Mouse (Mus musculus) midbrain, embryonic 11.5 days (tissue): Measurements from ENCODE around the gene Sec14l2. TPM values are rescaled to one million over a fixed set of nuclear protein-coding genes. Genes with fewer than 3 reads are reported as not detected.

ENCODE experiments used
- ATAC-seq: fragments of 200-750 bp; cut with Nextera tagmentation; 2 replicates; pipeline ENCODE4 v1.8.0; 2017; ENCODE audit warnings: moderate TSS enrichment, moderate library complexity; ENCODE audit not compliant: low FRiP score
- DNase-seq: peaks from one replicate; pipeline ENCODE4 v3.0.0; 2015; ENCODE audit warnings: low spot score; ENCODE audit errors: missing footprints
- H3K27ac ChIP-seq: fragments of 300-500 bp; sonication (generic); 2 replicates; pipeline ENCODE4 v1.5.1; 2014; ENCODE audit warnings: low read depth, low read length
- H3K27me3 ChIP-seq: fragments of 300-500 bp; sonication (generic); 2 replicates; pipeline ENCODE4 v1.6.1; 2014; ENCODE audit warnings: mild to moderate bottlenecking, low read length, moderate library complexity, mixed read lengths; ENCODE audit not compliant: control insufficient read depth, insufficient read depth
- H3K36me3 ChIP-seq: fragments of 300-500 bp; sonication (generic); 2 replicates; pipeline ENCODE4 v1.6.1; 2014; ENCODE audit warnings: mild to moderate bottlenecking, low read length, moderate library complexity, mixed read lengths; ENCODE audit not compliant: control insufficient read depth, insufficient read depth
- H3K4me1 ChIP-seq: fragments of 300-500 bp; sonication (generic); 2 replicates; pipeline ENCODE4 v1.6.1; 2014; ENCODE audit warnings: low read length; ENCODE audit not compliant: control insufficient read depth, insufficient read depth
- H3K4me2 ChIP-seq: fragments of 300-500 bp; sonication (generic); 2 replicates; pipeline ENCODE4 v1.6.1; 2014; ENCODE audit warnings: mild to moderate bottlenecking, moderate library complexity
- H3K4me3 ChIP-seq: fragments of 300-500 bp; sonication (generic); 2 replicates; pipeline ENCODE4 v1.5.1; 2014; ENCODE audit warnings: low read depth, low read length
- H3K9ac ChIP-seq: fragments of 300-500 bp; sonication (generic); 2 replicates; pipeline ENCODE4 v1.6.1; 2014; ENCODE audit warnings: low read length
- H3K9me3 ChIP-seq: fragments of 300-500 bp; sonication (generic); 2 replicates; pipeline ENCODE4 v1.6.1; 2016; ENCODE audit warnings: low read length; ENCODE audit not compliant: control insufficient read depth
- WGBS: fragments of 180-500 bp; shearing (Covaris S2); extraction: QIAGEN DNeasy Blood & Tissue Kit; methylation state at CpG from one replicate; pipeline ENCODE4 v1.1.7; 2014; 5-methylcytosine and 5-hydroxymethylcytosine counted together
- polyA plus RNA-seq: library from polyadenylated mRNA; unstranded; fragments of >200 nt; fragmentation: Nextera tagmentation; extraction: Ambion mirVana; gene quantifications from 2 replicates; pipeline ENCODE4 v1.2.1, GENCODE M21; 2014

Gene Sec14l2
- polyA plus RNA-seq, 1 experiment from 2014 or later = 1.9 TPM

DNA sequence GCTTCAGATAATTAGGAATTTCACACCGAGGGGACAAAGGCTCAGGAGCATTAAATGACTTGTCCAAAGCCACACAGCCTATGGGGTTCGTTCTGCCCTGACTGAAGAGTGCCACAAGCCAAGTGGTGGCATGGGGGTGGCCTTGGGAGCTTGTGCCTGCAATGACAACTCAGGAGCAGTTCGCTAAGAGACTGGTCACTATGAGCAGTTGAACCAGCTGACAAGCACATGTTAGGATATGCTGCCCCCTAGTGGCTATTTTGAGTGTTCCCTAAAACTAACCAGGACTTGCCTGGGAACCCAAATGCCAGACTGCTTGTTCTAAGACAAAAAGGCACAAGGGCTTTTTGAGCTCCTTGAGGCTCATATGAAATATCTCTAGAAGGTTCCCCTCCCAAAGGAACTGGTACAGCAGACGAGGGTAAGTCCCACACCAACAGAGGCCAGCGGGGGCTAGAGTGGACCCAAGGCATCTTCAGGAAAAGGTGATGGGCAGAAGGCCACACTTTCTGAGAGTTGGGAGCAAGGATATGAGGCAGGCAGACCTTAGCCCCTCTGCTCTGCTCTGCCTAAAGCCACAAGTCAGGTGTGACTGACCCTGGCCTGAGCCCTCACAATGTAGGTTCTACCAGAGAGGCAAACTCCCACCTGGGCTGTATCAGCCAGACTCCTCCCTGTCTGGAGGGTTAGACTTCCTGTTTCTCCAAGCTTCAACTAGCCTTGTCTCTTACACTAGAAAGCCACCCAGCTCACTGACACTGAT lies 39.7 kb downstream of the Sec14l2 start:
- ATAC-seq = peak; percentile 50; the same call in 1 of the 2 replicates
- Histone ChIP-seq H3K27me3 (no peaks in the 10 kb centered on the region), H3K4me3 (no peak overlapping the region), H3K4me2 (no peak overlapping the region), H3K9ac (no peak overlapping the region), H3K27ac (no peak overlapping the region), H3K36me3 (no peaks in the 10 kb centered on the region), H3K9me3 (no peaks in the 10 kb centered on the region), H3K4me1 (no peaks in the 10 kb centered on the region)
- DNase-seq = peak; percentile 95
- 29% methylated on average over 5 of the region's 5 CpGs for WGBS

DNA sequence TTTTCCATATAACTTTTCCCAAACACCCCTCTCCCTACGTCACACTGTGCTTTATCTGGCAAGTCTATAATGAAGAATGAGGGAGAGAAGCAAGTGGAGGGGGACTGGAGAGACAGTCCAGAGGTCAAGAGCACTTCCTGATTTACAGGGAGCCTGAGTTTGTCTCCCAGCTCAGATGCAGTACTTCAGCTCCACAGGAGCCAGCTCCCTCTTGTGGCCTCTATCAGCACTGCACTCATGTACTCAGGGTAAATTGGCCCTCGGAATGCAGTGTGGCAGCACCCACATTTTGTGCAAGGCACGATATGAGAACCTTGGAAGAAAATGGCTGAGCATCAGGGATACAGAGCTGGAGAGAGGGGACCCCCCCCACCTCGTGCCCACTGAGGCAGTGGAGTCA lies 43.0 kb downstream of the Sec14l2 start:
- no peaks in the 10 kb centered on the region for H3K9me3 ChIP-seq

DNA sequence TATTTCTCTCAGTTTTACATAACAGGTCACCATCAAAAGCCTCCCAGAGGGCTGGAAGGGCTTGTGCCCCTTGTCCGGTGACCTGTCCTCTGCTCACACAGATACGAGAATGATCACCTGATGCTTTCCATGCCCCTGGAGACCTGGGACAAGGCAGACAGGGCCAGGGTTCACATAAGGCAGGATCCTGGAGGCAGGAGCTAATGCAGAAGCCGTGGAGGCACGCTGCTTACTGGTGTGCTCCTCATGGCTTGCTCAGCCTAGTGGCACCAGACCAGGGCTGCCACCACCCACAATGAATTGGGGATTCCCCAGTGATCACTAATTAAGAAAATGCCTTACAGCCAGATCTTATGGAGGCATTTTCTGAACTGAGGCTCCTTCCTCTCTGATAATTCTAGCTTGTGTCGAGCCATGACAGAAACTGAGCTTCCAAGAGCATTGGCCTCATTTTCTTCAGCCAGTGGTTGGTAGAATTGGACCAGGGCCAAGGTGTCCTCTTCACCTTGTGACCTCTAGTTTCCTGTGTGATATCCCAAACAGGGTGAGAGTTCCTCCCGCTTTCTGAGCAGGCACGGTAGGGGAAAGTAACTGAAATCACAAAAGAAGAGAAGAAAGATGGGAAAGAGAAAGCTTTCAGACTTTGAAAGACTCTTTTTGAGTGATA lies 44.8 kb downstream of the Sec14l2 start:
- DNase-seq (no peak), ATAC-seq (no peak)
- H3K27me3 ChIP-seq = no peaks in the 10 kb centered on the region
- WGBS = 91% methylated on average over 7 of the region's 7 CpGs
- no peak overlapping the region for H3K27ac ChIP-seq
- no peaks in the 10 kb centered on the region for H3K4me1 ChIP-seq
- no peak overlapping the region for H3K9ac ChIP-seq
- H3K4me2 ChIP-seq = no peak overlapping the region
- no peaks in the 10 kb centered on the region for H3K9me3 ChIP-seq
- no peak overlapping the region for H3K4me3 ChIP-seq
- H3K36me3 ChIP-seq = no peaks in the 10 kb centered on the region

More for the DNA sequence above, 43.0 kb downstream of the Sec14l2 start:
- ATAC-seq (no peak), DNase-seq (peak; percentile 91)
- Histone ChIP-seq H3K27ac (no peak overlapping the region), H3K36me3 (no peaks in the 10 kb centered on the region), H3K4me1 (no peaks in the 10 kb centered on the region), H3K4me3 (no peak overlapping the region), H3K27me3 (no peaks in the 10 kb centered on the region), H3K9ac (no peak overlapping the region), H3K4me2 (no peak overlapping the region)
- WGBS = 20% methylated on average over 4 of the region's 4 CpGs

DNA sequence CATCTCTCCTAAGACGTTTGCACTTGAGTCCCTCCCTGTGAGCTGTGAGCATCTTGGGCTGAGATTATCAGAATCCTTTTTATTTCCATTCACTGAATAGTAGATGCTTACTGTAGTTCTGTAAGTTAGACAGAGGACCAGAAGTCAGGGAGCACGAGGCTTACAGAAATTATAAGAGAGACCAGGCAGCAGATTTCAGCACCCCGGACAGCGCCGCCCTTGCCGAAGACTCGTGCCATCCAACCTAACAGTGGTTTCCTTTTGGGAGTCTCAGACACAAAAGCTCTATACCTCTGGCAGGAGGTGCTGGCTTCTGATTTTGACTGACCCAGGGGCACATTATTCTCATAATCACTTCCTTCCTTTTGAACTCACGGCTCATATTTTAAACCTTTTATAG lies 46.6 kb downstream of the Sec14l2 start:
- WGBS = 13% methylated on average over 8 of the region's 8 CpGs
- no peak for ATAC-seq

DNA sequence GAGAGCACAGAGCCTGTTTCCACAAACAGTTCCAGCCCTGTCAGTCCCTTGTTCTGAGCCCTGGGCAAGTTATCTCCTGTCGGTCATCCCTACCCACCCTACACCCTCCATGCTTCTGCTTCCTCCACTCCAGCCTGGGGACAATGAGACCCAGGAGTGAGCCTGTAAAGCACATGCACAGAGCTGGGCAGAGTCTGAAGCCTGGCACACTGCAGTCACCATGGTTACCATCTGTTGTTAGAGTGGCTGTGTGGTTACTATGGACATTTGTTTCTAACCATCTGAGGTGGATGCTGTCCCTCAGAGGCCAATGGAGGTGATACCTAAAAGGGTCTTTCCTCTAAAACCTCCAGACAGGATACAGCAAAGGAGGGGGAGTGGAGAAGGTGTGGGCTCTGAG lies 53.6 kb downstream of the Sec14l2 start:
- H3K4me3 ChIP-seq = no peak overlapping the region
- H3K27ac ChIP-seq = no peak overlapping the region
- H3K4me1 ChIP-seq = no peaks in the 10 kb centered on the region
- no peaks in the 10 kb centered on the region for H3K36me3 ChIP-seq
- peak; percentile 23 for DNase-seq
- no peak overlapping the region for H3K4me2 ChIP-seq
- H3K9ac ChIP-seq = no peak overlapping the region
- no peaks in the 10 kb centered on the region for H3K9me3 ChIP-seq
- H3K27me3 ChIP-seq = no peaks in the 10 kb centered on the region
- 73% methylated on average over 1 of the region's 1 CpGs for WGBS
- ATAC-seq = no peak

More for the DNA sequence above, 46.6 kb downstream of the Sec14l2 start:
- DNase-seq = peak; percentile 92
- Histone ChIP-seq H3K36me3 (no peaks in the 10 kb centered on the region), H3K4me3 (no peak overlapping the region), H3K9me3 (no peaks in the 10 kb centered on the region), H3K27me3 (no peaks in the 10 kb centered on the region), H3K27ac (no peak overlapping the region), H3K4me1 (no peaks in the 10 kb centered on the region), H3K4me2 (no peak overlapping the region), H3K9ac (no peak overlapping the region)

DNA sequence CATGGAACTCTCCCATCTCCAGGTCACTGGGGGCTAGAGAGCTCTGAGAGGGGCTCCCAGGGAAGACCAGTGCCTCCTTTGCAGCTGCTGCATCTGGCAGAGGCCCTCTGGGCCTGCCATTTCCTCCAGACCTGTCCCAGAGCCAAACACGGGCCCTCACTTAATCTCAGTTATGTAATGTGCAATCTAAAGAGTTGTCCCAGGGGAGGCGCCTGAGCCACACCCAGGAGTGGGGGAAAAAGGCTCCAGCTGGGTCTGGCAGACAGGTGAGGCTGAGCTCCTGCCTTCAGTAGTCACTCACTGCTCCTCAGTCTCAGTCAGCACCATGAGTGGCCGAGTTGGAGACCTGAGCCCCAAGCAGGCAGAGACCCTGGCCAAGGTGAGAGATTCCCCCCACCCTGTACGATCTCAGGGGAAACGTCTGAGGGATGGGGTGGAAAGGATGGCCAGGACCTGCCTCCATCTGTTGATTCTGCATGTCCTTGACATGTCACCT lies 58.5 kb downstream of the Sec14l2 start, which contains the start of gene Sec14l3:
Gene Sec14l3, plus strand, starts transcription at position 215 of the 496 bp plus-strand sequence.
- H3K4me1 ChIP-seq = no peaks in the 10 kb centered on the region
- H3K27me3 ChIP-seq = no peaks in the 10 kb centered on the region
- H3K9me3 ChIP-seq = no peaks in the 10 kb centered on the region
- no peaks in the 10 kb centered on the region for H3K36me3 ChIP-seq
- no peak within 1 kb of the TSS for H3K4me3 ChIP-seq
- no peak within 1 kb of the TSS for H3K27ac ChIP-seq
- no peak within 1 kb of the TSS for H3K9ac ChIP-seq
- no peak within 1 kb of the TSS for H3K4me2 ChIP-seq
- ATAC-seq (no peak), DNase-seq (no peak)
- 68% methylated on average over 5 of the region's 5 CpGs for WGBS

DNA sequence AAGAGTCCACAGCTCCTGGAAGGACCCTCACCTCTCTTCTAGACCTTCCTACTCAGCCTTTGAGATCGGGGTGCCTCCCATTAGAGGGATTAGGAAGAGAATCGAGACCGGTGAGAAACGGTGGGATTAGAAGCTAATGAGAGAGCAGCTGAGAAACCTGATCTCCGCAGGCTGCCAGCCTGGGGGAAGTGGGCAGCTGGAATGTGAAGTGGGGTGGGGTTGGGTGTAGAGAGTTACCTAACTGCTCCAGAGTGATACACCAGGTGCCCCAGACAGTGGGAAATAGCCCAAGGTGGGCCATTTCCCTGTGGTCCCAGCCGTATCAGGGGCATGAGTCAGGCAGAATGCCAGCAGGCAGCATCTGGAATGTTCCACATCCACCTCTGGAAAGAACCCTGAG lies 60.2 kb downstream of the Sec14l2 start:
- ATAC-seq (no peak), DNase-seq (peak; percentile 1)
- no peak overlapping the region for H3K9ac ChIP-seq
- H3K27me3 ChIP-seq = no peaks in the 10 kb centered on the region
- H3K4me3 ChIP-seq = no peak overlapping the region
- H3K9me3 ChIP-seq = no peaks in the 10 kb centered on the region
- no peaks in the 10 kb centered on the region for H3K4me1 ChIP-seq
- no peaks in the 10 kb centered on the region for H3K36me3 ChIP-seq
- no peak overlapping the region for H3K4me2 ChIP-seq
- no peak overlapping the region for H3K27ac ChIP-seq
- 40% methylated on average over 6 of the region's 6 CpGs for WGBS

DNA sequence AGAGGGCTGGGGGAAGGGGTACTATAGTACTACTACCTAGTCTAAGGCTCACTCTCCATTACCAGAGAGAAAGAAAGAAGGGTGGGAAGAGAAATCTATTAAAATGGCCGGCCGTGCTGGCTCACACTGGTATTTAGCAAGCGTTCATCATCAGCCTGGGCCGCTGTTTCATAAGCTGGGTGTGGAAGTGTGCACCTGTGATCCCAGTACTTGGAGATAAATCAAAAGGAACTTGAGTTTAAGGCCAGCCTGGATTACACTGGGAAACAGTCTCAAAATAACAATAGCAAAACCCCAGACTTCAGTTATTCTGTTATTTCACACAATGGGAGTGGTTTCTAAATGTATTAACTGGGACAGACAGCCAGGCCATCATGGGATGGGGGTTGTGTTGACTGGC lies 60.7 kb downstream of the Sec14l2 start:
- H3K36me3 ChIP-seq = no peaks in the 10 kb centered on the region
- no peaks in the 10 kb centered on the region for H3K9me3 ChIP-seq
- DNase-seq (peak; percentile 10), ATAC-seq (no peak)
- no peaks in the 10 kb centered on the region for H3K4me1 ChIP-seq
- no peaks in the 10 kb centered on the region for H3K27me3 ChIP-seq
- H3K4me3 ChIP-seq = no peak overlapping the region
- no peak overlapping the region for H3K4me2 ChIP-seq
- H3K27ac ChIP-seq = no peak overlapping the region
- no peak overlapping the region for H3K9ac ChIP-seq
- WGBS = 89% methylated on average over 4 of the region's 4 CpGs

DNA sequence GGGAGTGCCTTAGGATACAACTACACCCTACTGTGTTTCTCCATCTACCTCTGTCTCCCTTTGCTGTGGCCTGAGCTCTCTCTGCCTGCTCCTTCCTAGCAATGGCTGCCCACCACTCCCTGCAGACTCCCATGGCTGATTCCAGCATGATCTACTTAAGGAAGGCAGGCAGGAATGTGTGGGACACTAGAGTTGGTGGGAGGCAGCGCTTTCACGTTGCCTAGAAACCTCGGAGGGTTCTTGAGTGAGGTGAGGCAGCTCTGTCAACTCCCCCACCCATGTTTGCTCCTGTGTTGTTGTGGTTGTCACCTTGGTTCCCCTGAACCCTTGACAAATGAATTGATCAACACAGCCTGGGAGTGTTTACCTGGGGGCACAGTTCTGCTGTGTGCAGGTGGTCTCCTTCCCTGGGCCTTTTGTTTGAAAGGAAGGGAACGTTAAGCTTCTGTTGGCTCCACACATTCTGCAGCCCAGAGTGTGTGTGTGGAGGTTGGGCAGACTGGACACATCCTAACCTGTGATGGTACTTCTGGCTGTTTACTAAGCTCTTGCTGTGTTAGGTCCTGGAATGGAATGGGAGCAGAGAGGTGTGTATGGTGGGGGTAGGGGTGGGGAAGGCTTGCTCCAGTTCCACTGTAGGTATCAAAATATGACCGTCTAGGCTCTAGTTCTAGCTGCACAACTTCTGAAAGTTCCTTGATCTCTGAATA lies 62.2 kb downstream of the Sec14l2 start:
- Histone ChIP-seq H3K27me3 (no peaks in the 10 kb centered on the region), H3K4me1 (no peaks in the 10 kb centered on the region), H3K27ac (no peak overlapping the region), H3K36me3 (no peaks in the 10 kb centered on the region), H3K9me3 (no peaks in the 10 kb centered on the region), H3K4me2 (no peak overlapping the region), H3K9ac (no peak overlapping the region), H3K4me3 (no peak overlapping the region)
- DNase-seq = peak; percentile 21
- ATAC-seq = no peak
- WGBS = 83% methylated on average over 5 of the region's 5 CpGs
